Mouse (Mus musculus) layer of hippocampus, postnatal 10 days (tissue): ENCODE results near the gene Pllp. TPM values are rescaled to one million over a fixed set of nuclear protein-coding genes. Genes with fewer than 3 reads are reported as not detected.

Source experiments
- DNase-seq, 2 experiments: peaks; one replicate each; pipeline ENCODE4 v3.0.0; 2021; ENCODE audit warnings: low spot score in 2 of 2
- long read RNA-seq: library from polyadenylated mRNA; stranded (forward); transcript quantifications from one replicate; pipeline ENCODE4 v2.0.0, GENCODE M21; 2023
- total RNA-seq, 2 experiments: library from RNA; stranded (reverse); gene quantifications; 2 replicates each; pipeline ENCODE4 v1.2.3; 2021

Pllp gene
- total RNA-seq: 10 to 100 TPM; 26.9 to 27.6 TPM
- long read RNA-seq, transcript Pllp-201 (4 exons, 1,926 nt): major isoform, 34 of 41 reads
- long read RNA-seq, partial matches to known transcripts: 2 of 41 reads
- long read RNA-seq, other reads (novel, unspliced or antisense): 4 of 41 reads

- peak; percentile 53 to 63 for DNase-seq
These were observed at the start of gene Pllp for GRCm38 (mm10) chr8:94695994-94696384. Gene Pllp, minus strand, starts transcription at chr8:94696278.

GRCm38 (mm10) chr8:94745476-94746184 is 49.6 kb upstream of the Pllp start, which contains the start of gene Ccl22:
Gene Ccl22, plus strand, starts transcription at chr8:94745590.
- DNase-seq: no peak

- DNase-seq: no peak
These were observed 48.9 kb upstream of the Pllp start for GRCm38 (mm10) chr8:94744972-94745371.

GRCm38 (mm10) chr8:94744484-94744883 is 48.4 kb upstream of the Pllp start:
- DNase-seq: no peak

- no peak for DNase-seq
These were observed 45.6 kb upstream of the Pllp start for GRCm38 (mm10) chr8:94741726-94742125.

- no peak for DNase-seq
These were observed 44.5 kb upstream of the Pllp start for GRCm38 (mm10) chr8:94740591-94740990.

GRCm38 (mm10) chr8:94739829-94740228 is 43.8 kb upstream of the Pllp start:
- no peak for DNase-seq

- no peak for DNase-seq
These were observed 39.5 kb upstream of the Pllp start for GRCm38 (mm10) chr8:94735426-94736094.

GRCm38 (mm10) chr8:94734735-94735350 is 38.8 kb upstream of the Pllp start:
- DNase-seq: no peak

GRCm38 (mm10) chr8:94733821-94734465 is 37.9 kb upstream of the Pllp start:
- DNase-seq: no peak

GRCm38 (mm10) chr8:94729301-94729700 is 33.2 kb upstream of the Pllp start:
- DNase-seq: no peak

- DNase-seq: no peak
These were observed 29.9 kb upstream of the Pllp start for GRCm38 (mm10) chr8:94725998-94726397.

- DNase-seq: no peak
These were observed 20.8 kb upstream of the Pllp start for GRCm38 (mm10) chr8:94716841-94717240.

GRCm38 (mm10) chr8:94715871-94716270 is 19.8 kb upstream of the Pllp start:
- no peak for DNase-seq

GRCm38 (mm10) chr8:94714556-94714955 is 18.5 kb upstream of the Pllp start:
- DNase-seq: no peak

- peak; percentile 56 to 69 for DNase-seq
These were observed 15.2 kb upstream of the Pllp start for GRCm38 (mm10) chr8:94711160-94711718.

- no peak for DNase-seq
These were observed 14.3 kb upstream of the Pllp start for GRCm38 (mm10) chr8:94710336-94710735.

GRCm38 (mm10) chr8:94706732-94707395 is 10.8 kb upstream of the Pllp start:
- DNase-seq: no peak

- no peak for DNase-seq
These were observed 9.6 kb upstream of the Pllp start for GRCm38 (mm10) chr8:94705581-94706245.

GRCm38 (mm10) chr8:94704669-94704984 is 8.5 kb upstream of the Pllp start:
- no peak for DNase-seq
